Mouse (Mus musculus) midbrain, embryonic 14.5 days (tissue): ENCODE data around the gene Ackr3. TPM values are rescaled to one million over a fixed set of nuclear protein-coding genes. Genes with fewer than 3 reads are reported as not detected.

ENCODE experiments used
- ATAC-seq: fragments of 200-750 bp; cut with Nextera tagmentation; 2 replicates; pipeline ENCODE4 v1.8.0; 2017; ENCODE audit warnings: moderate number of reproducible peaks, moderate library complexity; ENCODE audit not compliant: low FRiP score, low TSS enrichment
- DNase-seq: peaks from one replicate; pipeline ENCODE4 v3.0.0-alpha.2; 2015
- H3K27ac ChIP-seq: fragments of 300-500 bp; sonication (generic); replicated peaks from 2 replicates; pipeline ENCODE4 v1.5.1; 2014; ENCODE audit warnings: mild to moderate bottlenecking, low read depth, low read length, moderate library complexity
- H3K27me3 ChIP-seq: fragments of 300-500 bp; sonication (generic); 2 replicates; pipeline ENCODE4 v1.6.1; 2014; ENCODE audit warnings: low read length, control low read depth, mixed read lengths; ENCODE audit not compliant: control insufficient read depth, insufficient read depth
- H3K36me3 ChIP-seq: fragments of 300-500 bp; sonication (generic); 2 replicates; pipeline ENCODE4 v1.6.1; 2014; ENCODE audit warnings: low read length, control low read depth; ENCODE audit not compliant: control insufficient read depth, insufficient read depth
- H3K4me1 ChIP-seq: fragments of 300-500 bp; sonication (generic); 2 replicates; pipeline ENCODE4 v1.6.1; 2014; ENCODE audit warnings: mild to moderate bottlenecking, antibody characterized with exemption, low read length, control low read depth; ENCODE audit not compliant: control insufficient read depth, insufficient read depth
- H3K4me2 ChIP-seq: fragments of 300-500 bp; sonication (generic); 2 replicates; pipeline ENCODE4 v1.6.1; 2014; ENCODE audit warnings: mild to moderate bottlenecking, low read length, moderate library complexity
- H3K4me3 ChIP-seq: fragments of 300-500 bp; sonication (generic); replicated peaks from 2 replicates; pipeline ENCODE4 v1.5.1; 2014; ENCODE audit warnings: low read depth, low read length
- H3K9ac ChIP-seq: fragments of 300-500 bp; sonication (generic); replicated peaks from 2 replicates; pipeline ENCODE4 v1.6.1; 2014; ENCODE audit warnings: mild to moderate bottlenecking, low read length, moderate library complexity
- H3K9me3 ChIP-seq: fragments of 300-500 bp; sonication (generic); 2 replicates; pipeline ENCODE4 v1.6.1; 2016; ENCODE audit warnings: low read length, control low read depth, mixed read lengths; ENCODE audit not compliant: control insufficient read depth
- WGBS: fragments of 180-500 bp; shearing (Covaris S2); extraction: QIAGEN DNeasy Blood & Tissue Kit; methylation state at CpG from one replicate; pipeline ENCODE4 v1.1.7; 2014; 5-methylcytosine and 5-hydroxymethylcytosine counted together
- polyA plus RNA-seq: library from polyadenylated mRNA; unstranded; fragments of >200 nt; fragmentation: Nextera tagmentation; extraction: Ambion mirVana; gene quantifications from 2 replicates; pipeline ENCODE4 v1.2.1, GENCODE M21; 2014

The Ackr3 gene
- polyA plus RNA-seq, 1 experiment from 2014 or later = 13.6 TPM

- H3K9ac ChIP-seq = no peak overlapping the region
- no peaks in the 10 kb centered on the region for H3K9me3 ChIP-seq
- WGBS = 95% methylated on average over 12 of the region's 12 CpGs
Measured at GRCm38 (mm10) chr1:90214021-90214420, 10.2 kb downstream of the Ackr3 start.

GRCm38 (mm10) chr1:90214926-90215325 lies 11.1 kb downstream of the Ackr3 start:
- H3K4me1 ChIP-seq = peaks cover 8% of the 10 kb centered on the region; the same call in 1 of the 2 replicates
- ATAC-seq (no peak), DNase-seq (no peak)
- no peaks in the 10 kb centered on the region for H3K27me3 ChIP-seq
- H3K9ac ChIP-seq = no peak overlapping the region
- H3K4me2 ChIP-seq = no peak overlapping the region
- no peak overlapping the region for H3K27ac ChIP-seq
- peaks cover 22% of the 10 kb centered on the region for H3K36me3 ChIP-seq
- WGBS = 95% methylated on average over 6 of the region's 6 CpGs
- no peaks in the 10 kb centered on the region for H3K9me3 ChIP-seq
- H3K4me3 ChIP-seq = no peak overlapping the region

More at GRCm38 (mm10) chr1:90214021-90214420, 10.2 kb downstream of the Ackr3 start:
- ATAC-seq (no peak), DNase-seq (no peak)
- H3K27me3 ChIP-seq = no peaks in the 10 kb centered on the region
- peaks cover 22% of the 10 kb centered on the region for H3K36me3 ChIP-seq
- H3K4me1 ChIP-seq = peaks cover 8% of the 10 kb centered on the region
- H3K4me3 ChIP-seq = no peak overlapping the region
- H3K4me2 ChIP-seq = no peak overlapping the region
- no peak overlapping the region for H3K27ac ChIP-seq

GRCm38 (mm10) chr1:90215881-90216280 lies 12.1 kb downstream of the Ackr3 start:
- H3K9me3 ChIP-seq = no peaks in the 10 kb centered on the region

GRCm38 (mm10) chr1:90216395-90216794 lies 12.6 kb downstream of the Ackr3 start:
- Histone ChIP-seq H3K27ac (no peak overlapping the region), H3K9ac (no peak overlapping the region), H3K4me1 (peaks cover 15% of the 10 kb centered on the region), H3K9me3 (no peaks in the 10 kb centered on the region), H3K27me3 (no peaks in the 10 kb centered on the region), H3K4me3 (no peak overlapping the region), H3K4me2 (no peak overlapping the region), H3K36me3 (peaks cover 22% of the 10 kb centered on the region)
- WGBS = 70% methylated on average over 1 of the region's 1 CpGs
- DNase-seq (no peak), ATAC-seq (no peak)

More at GRCm38 (mm10) chr1:90215881-90216280, 12.1 kb downstream of the Ackr3 start:
- Histone ChIP-seq H3K4me3 (no peak overlapping the region), H3K4me1 (peaks cover 10% of the 10 kb centered on the region), H3K9ac (no peak overlapping the region), H3K27ac (no peak overlapping the region), H3K27me3 (no peaks in the 10 kb centered on the region), H3K4me2 (no peak overlapping the region), H3K36me3 (peaks cover 22% of the 10 kb centered on the region)
- ATAC-seq (no peak), DNase-seq (no peak)
- 92% methylated on average over 2 of the region's 2 CpGs for whole genome bisulfite sequencing

- no peaks in the 10 kb centered on the region; the same call in 1 of the 2 replicates for H3K27me3 ChIP-seq
- H3K27ac ChIP-seq = no peak overlapping the region; the same call in 1 of the 2 replicates
- H3K9me3 ChIP-seq = no peaks in the 10 kb centered on the region
- peaks cover 34% of the 10 kb centered on the region for H3K4me1 ChIP-seq
- H3K4me3 ChIP-seq = no peak overlapping the region
- H3K9ac ChIP-seq = no peak overlapping the region
- no peak overlapping the region for H3K4me2 ChIP-seq
- H3K36me3 ChIP-seq = peaks cover 9% of the 10 kb centered on the region
- WGBS = 17% methylated on average over 9 of the region's 9 CpGs
- peak; percentile 32 for DNase-seq
- ATAC-seq = no peak
Measured at GRCm38 (mm10) chr1:90220280-90220679, 16.5 kb downstream of the Ackr3 start.

- ATAC-seq (no peak), DNase-seq (peak; percentile 54)
- no peak overlapping the region for H3K4me2 ChIP-seq
- H3K36me3 ChIP-seq = peaks cover 4% of the 10 kb centered on the region; the same call in 1 of the 2 replicates
- WGBS = 61% methylated on average over 4 of the region's 4 CpGs
- peaks cover 34% of the 10 kb centered on the region for H3K4me1 ChIP-seq
- H3K27ac ChIP-seq = no peak overlapping the region; the same call in 1 of the 2 replicates
- H3K9ac ChIP-seq = no peak overlapping the region
- no peaks in the 10 kb centered on the region; the same call in 1 of the 2 replicates for H3K27me3 ChIP-seq
- H3K4me3 ChIP-seq = no peak overlapping the region
- H3K9me3 ChIP-seq = no peaks in the 10 kb centered on the region
Measured at GRCm38 (mm10) chr1:90220844-90221243, 17.1 kb downstream of the Ackr3 start.

- Histone ChIP-seq H3K4me3 (no peak overlapping the region), H3K27ac (peak overlapping the region; percentile 62), H3K9ac (0 out of 2 replicates have a peak overlapping the region, but pooled peaks have one; percentile 17), H3K4me2 (peak overlapping the region; percentile 45), H3K4me1 (peaks cover 34% of the 10 kb centered on the region), H3K9me3 (no peaks in the 10 kb centered on the region), H3K36me3 (no peaks in the 10 kb centered on the region), H3K27me3 (no peaks in the 10 kb centered on the region; the same call in 1 of the 2 replicates)
- 12% methylated on average over 18 of the region's 18 CpGs for WGBS
- peak; percentile 67; the same call in 1 of the 2 replicates for ATAC-seq
- DNase-seq = peak; percentile 82
Measured at GRCm38 (mm10) chr1:90221811-90222361, 18.1 kb downstream of the Ackr3 start.

- peak; percentile 14; the same call in 1 of the 2 replicates for ATAC-seq
- Histone ChIP-seq H3K4me2 (peak overlapping the region; percentile 45), H3K27me3 (no peaks in the 10 kb centered on the region; the same call in 1 of the 2 replicates), H3K4me3 (no peak overlapping the region), H3K9ac (0 out of 2 replicates have a peak overlapping the region, but pooled peaks have one; percentile 17), H3K9me3 (no peaks in the 10 kb centered on the region), H3K27ac (peak overlapping the region; percentile 62), H3K36me3 (no peaks in the 10 kb centered on the region), H3K4me1 (peaks cover 35% of the 10 kb centered on the region)
- peak; percentile 64 for DNase-seq
- 12% methylated on average over 17 of the region's 17 CpGs for WGBS
Measured at GRCm38 (mm10) chr1:90222427-90222901, 18.7 kb downstream of the Ackr3 start.

GRCm38 (mm10) chr1:90223006-90223405 lies 19.2 kb downstream of the Ackr3 start:
- DNase-seq = no peak
- Histone ChIP-seq H3K4me2 (peak overlapping the region; percentile 45; the same call in 1 of the 2 replicates), H3K9ac (no peak overlapping the region), H3K4me3 (no peak overlapping the region), H3K27me3 (no peaks in the 10 kb centered on the region; the same call in 1 of the 2 replicates), H3K4me1 (peaks cover 41% of the 10 kb centered on the region), H3K27ac (0 out of 2 replicates have a peak overlapping the region, but pooled peaks have one; percentile 62), H3K9me3 (no peaks in the 10 kb centered on the region), H3K36me3 (no peaks in the 10 kb centered on the region)
- no peak for ATAC-seq
- WGBS = 18% methylated on average over 2 of the region's 2 CpGs
